Mouse (Mus musculus) G1E (cell line): ENCODE data around the gene Ccdc182.
A peak's percentile ranks its signal among the peaks of the same experiment; 100 is the strongest.

Experiments
- CTCF ChIP-seq: IDR thresholded peaks from 2 replicates; pipeline ENCODE4 v1.5.1; 2012; ENCODE audit warnings: low read depth, low read length, inconsistent platforms, mixed read lengths
- GATA1 ChIP-seq: IDR thresholded peaks from 2 replicates; pipeline ENCODE4 v1.6.1; 2012; ENCODE audit warnings: borderline replicate concordance, low read length, inconsistent platforms, mixed read lengths
- TAL1 ChIP-seq: conservative IDR thresholded peaks from 2 replicates; pipeline ENCODE4 v1.6.1; 2012; ENCODE audit warnings: low read depth, low read length, inconsistent platforms, mixed read lengths

- peak; percentile 33; the same call in 1 of the 2 replicates for TF ChIP-seq CTCF
- TF ChIP-seq GATA1 = no peak
- TF ChIP-seq TAL1 = no peak
These were observed 14.0 kb downstream of the Ccdc182 start for GRCm38 (mm10) chr11:88307616-88308543.
